Mouse (Mus musculus): ENCODE measurements around the gene Copg1. TPM values are rescaled to one million over a fixed set of nuclear protein-coding genes. Genes with fewer than 3 reads are reported as not detected.
A peak's percentile ranks its signal among the peaks of the same experiment; 100 is the strongest.
"Not testable (repeated sequence)": the region's sequence is repeated elsewhere in the genome, so short reads cannot be mapped to it uniquely, and the experiment has no call there.

Copg1 gene
- total RNA-seq, 2 experiments from 2014 or later = 86.8 to 90.0 TPM

DNA sequence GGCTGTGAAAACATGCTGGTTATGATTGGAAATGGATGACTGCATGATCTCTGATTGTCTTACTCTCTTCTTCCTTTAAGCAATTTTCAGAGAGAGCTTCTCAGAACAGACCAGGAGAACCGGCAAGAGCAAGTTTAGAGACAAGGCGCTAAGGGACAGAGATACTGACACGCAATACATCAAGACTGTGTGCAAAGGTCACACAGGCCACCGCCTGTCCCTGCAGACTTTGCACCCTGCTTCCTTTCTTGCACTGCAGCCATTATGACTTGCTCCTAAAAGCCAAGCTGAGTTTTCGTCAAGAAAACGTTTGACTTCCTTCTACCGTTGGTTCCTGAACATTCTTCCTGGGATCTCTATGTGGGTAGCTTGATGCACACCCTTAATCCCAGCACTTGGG lies 12.1 kb upstream of the Copg1 start:
- DNase-seq = no peak

DNA sequence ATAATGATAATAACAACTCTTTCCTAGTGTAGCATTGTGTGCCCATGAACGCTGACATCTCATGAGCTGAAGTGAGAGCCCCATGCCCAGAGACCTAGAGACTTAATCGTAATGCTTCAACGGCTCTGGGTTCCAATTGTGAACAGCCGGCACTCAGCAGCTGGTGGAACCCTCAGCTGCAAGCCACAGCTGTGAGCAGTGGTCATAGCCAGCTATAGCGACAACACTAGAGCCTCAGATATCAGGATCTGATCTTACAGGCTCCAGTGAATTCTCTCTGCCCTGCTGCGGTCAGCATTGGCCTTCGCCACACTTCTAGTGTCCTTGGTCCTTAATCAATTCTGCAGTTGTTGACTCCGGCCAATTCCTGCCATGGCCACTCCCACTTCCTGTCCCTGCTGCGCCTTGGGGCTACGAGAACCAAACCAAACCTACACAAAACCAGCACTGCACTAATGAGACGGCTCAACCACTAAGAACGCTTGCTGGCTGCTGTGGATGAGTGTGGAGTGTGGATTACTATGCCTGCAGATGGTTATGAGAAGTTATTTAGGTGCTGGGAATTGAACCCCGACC lies 11.5 kb upstream of the Copg1 start:
- peak; percentile 52 for DNase-seq

DNA sequence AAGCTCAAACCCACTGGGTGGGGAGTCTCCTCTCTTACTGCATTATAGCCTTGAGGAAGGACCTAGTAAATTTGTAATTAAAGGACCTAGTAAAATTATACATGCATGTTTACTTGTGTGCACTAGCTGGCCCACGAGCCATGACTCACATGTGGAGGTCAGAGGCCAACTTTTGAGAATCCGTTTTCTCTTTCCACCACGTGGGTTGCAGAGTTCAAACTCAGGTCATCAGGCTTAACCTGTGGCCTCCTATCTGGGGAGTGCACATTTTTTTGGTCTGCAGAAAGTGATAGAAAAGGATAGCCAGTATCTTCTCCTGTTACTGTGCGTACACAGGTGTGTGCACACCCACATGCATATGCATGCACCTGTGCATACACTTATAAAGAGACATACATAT lies 8.6 kb upstream of the Copg1 start:
- DNase-seq = no peak

DNA sequence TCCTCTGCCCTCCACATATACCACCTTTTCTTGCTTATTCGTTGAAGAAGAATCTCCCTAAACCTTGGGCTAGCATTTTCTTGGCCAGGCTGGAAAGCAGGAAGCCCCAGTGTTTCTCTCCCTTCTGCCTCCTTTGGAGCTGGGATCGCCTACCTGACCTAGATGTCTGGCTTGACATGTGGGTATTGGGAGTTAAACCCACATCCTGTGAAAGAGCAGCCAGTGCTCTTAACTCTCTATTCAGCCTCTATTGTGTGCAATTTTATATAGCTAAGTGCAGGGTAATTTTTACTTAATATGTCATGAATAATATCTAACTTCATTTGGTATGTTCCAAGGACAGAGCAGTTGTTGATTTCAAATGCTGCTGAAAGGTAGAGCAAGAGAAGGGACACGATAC lies 8.0 kb upstream of the Copg1 start:
- no peak for DNase-seq

DNA sequence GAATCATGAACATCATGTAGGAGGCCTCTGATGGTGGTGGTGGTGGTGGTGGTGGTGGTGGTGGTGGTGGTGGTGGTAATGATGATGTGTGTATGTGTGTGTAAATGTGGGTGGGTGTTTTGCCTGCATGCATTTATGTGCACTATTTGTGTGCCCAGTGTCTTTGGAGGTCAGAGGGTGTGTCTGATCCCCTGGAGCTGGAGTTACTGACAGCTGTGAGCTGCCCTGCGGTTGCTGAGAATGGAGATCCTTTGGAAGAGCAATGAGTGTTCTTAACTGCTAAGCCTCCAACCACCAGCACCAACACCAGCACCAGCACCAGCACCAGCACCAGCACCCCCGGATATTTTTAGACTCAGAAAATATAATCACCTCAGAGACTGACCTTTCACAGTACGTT lies 5.4 kb upstream of the Copg1 start:
- DNase-seq = no peak

DNA sequence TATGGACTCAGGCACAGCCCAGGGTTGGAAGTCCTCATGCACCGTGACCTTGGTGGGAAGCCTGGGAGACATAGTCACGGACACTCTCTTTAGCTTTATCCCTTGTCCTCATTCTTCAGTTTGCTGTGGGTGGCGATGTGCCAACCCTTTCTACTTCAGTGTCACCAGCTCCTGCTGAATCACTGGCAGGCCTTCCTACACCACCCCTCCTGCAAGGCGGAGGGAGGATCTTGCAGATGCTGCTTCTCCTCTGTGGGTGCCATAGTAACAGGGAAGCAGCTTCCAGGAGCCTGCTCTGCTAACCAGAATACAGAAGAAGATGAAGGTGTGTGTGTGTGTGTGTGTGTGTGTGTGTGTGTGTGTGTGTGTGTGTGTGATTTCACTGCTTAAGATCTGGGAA lies 4.8 kb upstream of the Copg1 start:
- no peak for DNase-seq

DNA sequence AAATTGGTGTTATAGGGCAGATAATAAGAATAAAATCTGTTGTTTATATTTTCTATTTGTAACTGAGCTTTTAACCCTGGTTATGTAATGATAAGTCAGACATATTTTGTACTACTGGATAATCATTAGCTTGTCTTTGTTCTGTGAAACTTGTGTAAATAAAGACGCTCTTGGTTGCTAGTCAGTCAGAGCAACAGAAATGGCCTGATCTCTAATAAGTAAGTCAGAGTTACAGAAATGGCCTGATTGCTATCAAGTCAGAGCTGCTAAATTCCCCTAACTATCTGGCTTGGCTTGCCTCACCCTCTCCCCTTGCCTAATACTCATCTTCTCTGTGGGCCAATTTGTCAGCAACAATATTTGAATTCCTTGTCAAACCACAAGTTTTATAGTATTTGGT lies 893 bp upstream of the Copg1 start:
- no peak for DNase-seq

DNA sequence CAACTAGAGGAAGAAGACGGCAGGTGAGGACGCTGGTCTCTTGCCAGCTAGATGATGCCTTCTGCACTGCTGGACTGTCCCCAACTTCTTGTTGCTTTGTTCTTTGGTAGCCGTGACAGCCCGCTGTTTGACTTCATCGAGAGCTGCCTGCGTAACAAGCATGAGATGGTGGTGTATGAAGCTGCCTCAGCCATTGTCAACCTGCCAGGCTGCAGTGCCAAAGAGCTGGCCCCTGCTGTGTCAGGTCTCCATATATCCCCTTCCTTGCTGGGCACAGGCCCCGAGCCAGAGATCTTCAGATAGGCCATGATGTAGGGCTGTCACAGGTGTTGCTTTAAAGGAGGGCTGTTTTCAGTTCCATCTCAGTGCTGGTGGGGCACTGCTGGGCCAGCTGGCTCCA lies 6.3 kb downstream of the Copg1 start:
- no peak for DNase-seq

DNA sequence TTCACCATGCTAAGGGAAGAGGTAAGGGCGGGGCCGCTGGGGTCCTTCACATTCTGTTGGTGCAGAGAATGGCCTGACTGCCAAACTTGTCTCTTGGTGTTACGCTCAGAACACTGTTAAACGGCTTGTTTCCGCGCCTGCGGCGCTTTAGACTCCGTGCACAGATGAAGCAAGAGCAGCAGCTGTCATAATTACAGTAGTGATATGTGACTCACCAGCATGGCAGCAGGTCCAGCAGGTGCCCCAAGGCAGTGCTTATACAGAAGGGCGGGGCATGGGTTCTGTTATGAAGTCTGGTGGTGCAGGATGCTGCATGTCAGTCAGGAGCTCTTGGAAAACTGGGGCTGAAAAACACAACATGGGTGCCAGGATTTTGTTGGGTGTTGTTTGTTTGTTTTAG lies 10.4 kb downstream of the Copg1 start:
- DNase-seq = no peak

DNA sequence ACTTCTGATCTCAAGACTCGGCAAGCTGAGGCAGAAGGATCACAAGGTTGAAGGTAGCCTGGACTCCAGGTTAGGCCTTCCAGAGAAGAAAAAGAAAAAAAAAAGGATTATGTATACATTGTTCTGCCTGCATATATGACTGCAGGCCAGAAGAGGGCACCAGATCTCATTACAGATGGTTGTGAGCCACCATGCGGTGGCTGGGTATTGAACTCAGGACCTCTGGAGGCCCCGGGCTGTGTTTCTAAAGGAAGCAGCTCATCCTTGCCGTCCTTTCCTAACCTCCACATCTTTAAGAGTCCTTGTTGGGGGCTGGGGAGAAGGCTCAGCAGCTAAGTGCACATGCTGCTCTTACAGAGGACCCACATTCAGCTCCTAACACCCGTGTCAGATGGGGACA lies 19.0 kb downstream of the Copg1 start:
- no peak for DNase-seq

DNA sequence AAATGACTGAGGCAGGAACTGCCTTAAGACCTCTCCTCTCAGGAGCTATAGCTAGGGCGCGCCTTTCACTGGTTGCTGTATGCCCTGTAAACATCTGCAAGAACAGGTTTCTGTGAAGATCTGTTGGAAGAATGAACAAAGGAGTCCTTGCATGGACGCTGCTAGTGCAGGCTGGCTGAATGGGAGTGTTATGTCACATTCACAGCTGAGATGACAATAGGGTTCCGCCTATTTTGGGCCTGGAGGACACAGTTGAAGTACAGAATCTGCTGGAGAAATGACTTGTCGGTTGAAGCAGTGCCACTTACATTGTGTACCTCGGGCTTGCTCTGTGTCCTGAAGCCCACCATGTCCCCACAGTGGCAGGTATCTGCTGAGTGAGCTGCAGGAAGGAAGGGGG lies 21.6 kb downstream of the Copg1 start:
- DNase-seq = no peak

DNA sequence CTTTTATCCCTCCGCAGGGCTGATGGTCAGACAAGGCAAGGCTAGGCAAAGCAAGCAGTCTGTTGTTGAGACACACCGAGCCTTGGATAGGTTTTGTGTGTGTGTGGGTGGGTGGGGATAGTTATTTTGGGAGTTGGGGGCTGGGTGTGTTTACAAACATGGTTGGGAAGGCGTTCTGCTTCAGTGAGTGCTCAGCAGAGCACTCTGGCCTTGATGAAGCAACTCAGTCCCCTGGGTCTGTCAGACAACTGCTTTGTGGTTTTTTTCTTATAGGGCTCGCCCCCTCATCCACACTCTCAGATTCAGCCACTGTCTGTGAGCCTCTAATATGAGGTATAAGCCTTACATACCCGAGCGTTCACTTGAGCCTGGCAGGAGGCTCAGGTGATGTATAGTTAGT lies 23.9 kb downstream of the Copg1 start:
- DNase-seq = no peak

DNA sequence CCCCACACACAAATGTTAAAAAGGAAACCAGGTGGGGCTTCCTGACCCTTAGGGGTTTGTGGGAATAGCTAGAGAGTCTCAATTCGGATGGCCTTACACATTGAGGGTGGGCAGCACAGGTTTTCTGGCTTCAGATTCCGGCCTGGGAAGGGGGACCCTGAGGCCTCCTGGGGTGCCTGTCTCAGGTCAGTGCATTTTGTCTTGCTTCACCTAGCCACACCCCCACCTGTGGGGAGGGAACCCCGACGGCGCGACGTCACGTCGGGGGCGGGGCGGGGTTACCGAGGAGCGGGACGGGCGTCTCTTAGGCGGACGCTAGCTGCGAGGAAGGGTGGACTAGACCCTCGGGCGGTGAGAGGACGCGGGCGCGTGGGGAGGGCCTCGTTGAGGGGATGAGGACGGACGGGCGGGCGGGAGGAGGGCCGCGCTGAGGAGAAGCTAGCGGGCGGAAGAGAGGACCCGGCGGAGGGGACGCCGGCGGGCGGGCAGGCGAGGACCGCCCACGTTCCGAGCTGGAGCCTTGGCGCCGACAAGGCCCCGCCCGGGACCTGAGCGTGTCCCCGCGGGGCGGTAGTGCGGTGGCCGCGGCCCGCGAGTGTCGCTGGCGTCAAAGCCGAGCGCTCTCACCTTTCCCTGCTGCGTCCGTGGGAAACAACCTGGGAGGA lies 26.2 kb downstream of the Copg1 start, which contains the start of gene Hmces:
Hmces (plus strand) TSS at position 275 of the 665 bp plus-strand sequence.
- DNase-seq = peak; percentile 73

DNA sequence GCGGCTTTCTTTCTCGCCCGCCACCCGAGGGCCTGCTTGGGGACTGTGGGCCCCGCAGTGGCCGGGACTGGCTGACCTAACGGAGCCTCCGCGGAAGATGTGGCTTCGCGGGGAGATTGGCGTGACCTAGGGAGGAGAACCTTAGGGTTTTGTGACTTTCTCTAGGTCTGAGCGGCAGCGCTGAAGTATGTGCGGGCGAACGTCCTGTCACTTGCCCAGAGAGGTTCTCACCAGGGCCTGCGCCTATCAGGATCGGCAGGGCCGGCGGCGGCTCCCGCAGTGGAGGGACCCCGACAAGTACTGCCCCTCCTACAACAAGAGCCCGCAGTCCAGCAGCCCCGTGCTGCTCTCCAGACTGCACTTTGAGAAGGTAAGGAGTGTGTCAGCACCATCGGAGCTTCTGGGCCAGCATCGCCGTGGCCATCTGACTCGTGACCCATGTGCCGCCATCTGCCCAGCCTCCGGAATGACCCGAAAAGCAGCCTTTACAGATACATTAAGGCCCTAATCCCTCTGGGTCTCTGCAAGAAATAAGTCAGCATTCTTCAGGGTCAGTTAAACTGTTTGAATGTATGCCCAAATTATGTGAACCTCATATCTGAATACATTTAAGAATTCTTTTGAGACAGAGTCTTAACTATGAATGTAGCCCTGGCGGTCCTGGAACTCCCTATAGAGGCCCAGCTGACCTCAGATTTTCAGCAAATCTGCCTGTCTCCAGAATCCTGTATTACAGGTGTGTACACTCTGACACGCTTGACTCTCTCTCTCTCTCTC lies 26.9 kb downstream of the Copg1 start:
- DNase-seq = peak; percentile 64

DNA sequence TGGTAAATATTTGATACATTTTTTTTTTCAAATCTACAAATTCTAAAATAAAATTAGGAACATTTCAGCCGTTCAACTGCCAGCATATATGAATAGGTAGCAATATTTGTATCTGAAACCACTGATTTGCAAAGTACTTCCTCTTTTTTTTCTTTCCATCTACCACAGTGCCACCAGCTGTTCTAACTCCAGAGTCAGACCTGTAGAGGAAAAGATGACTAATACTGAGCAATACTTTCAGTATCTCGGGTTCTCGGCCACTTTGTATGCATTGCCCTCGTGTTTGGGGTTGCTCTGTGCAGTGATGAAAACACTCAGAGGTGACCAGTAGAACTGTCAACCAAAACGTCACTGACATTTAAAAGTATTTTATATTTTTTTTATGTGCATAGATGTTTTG lies 28.3 kb downstream of the Copg1 start:
- no peak for DNase-seq

DNA sequence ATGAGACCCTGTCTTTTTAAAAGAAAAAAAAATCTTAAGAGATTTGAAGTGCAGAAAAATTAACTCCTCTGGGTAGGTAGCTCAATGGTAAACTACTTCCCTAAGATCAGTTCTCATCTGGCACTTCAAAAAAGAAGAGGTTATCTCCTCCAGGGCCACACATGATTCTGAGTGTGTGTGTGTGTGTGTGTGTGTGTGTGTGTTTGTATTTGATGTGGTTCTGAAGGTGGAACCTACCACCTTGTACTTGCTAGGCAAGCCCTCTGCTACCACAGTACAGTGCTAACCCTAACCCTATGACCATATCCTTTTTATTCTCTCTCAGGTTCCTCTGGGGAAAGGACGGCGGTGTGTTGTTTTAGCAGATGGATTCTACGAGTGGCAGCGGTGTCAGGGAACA lies 33.6 kb downstream of the Copg1 start:
- no peak for DNase-seq

DNA sequence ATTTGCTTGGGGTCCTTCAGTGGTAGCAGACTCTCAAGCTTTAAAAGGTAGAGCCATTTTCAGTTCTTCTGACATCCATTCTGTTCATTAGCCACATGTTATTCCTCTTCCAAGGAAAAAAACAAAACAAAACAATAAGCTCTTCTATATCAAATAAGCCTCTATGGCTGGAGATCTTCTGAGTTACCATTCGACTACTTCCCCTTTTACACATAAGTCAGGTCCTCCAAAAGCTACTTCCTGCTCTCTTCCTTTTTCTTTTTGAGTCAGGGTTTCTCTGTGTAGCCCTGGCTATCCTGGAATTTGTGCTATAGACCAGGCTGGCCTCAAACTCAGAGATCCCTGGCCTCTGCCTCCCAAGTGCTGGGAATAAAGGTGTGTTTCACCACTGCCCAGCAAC lies 36.0 kb downstream of the Copg1 start:
- DNase-seq = no peak

DNA sequence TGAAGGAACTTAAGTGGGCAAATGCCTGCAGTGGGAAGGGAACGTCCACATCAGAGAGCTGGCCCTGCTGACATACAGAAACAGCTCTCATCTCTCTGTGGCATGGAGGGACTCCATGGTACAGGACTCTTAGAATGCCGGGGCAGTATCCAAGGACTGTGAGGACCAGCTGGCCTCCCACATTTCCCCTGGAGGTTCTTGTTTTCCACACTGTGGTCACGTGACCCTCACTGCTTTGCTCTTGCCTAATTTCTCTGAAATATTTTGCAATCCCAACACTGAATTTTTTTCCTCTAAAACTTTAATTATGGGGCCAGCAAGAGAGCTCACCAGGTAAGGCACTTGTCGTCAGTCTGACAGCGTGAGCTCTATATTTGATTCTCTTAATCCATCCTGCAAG lies 47.4 kb downstream of the Copg1 start:
- no peak for DNase-seq

DNA sequence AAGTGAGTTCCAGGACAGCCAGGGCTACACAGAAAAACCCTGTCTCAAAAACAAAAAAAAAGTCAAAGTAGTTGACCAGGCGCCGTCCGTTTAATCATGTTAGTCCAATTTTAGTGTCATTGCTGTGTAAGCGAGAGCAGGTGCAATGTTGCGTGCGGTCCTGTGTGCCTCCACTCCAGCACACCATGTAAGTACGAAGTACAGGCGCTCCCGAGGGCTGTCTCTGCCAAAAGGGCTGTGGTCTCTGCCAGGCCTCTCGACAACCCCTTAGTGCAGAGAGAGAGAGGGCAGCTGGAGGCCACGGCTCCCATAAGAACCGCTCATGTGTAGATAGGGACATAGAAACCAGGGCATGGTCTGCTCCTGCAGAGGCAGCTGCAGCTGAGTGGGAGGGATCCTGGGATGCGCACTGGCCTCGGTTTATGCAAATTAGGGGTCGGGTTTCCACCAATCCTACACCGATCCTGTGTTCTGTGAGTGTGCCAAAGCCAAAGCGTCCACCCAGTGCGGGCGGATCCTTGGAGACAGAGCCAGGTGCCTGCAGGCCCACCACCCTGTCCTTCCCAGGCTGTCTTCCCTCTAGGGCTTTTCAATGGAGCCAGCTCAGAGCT lies 49.7 kb downstream of the Copg1 start:
- DNase-seq = peak; percentile 65

DNA sequence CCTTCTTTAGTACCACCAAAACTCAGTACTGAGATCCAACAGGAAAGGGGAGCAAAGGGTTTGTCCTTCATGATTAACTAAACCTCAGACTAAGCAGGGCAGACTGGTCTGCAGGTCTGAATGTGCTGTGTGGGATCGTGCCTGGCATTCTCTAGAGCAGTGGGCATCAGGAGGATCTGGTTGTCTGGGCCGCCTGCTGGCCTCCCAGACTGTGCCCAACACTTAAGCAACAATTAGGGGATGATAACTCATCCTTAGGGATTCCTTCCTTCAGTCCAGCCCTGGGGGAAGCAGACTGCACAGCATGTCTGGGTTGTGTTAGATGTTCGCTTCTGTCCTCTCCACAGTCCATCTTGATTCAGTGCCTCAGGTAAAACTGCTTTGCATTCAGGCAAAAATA lies 51.3 kb downstream of the Copg1 start:
- no peak for DNase-seq

DNA sequence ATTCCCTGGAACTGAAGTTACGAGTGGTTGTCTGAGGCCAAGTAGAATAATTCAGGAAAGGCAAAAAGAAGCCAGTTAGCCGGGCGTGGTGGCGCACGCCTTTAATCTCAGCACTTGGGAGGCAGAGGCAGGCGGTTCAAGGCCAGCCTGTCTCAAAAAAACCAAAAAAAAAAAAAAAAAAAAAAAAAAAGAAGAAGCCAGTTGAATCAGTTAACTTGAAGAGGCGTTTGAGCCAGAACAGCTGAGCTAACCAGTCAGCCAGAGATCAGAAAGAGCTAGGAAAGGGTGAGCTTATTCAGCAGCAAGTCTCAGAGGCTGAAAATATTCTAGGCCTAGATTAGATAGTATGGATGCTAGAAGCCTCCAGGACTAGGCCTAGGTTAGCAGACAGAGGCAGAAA lies 54.6 kb downstream of the Copg1 start:
- no peak for DNase-seq

DNA sequence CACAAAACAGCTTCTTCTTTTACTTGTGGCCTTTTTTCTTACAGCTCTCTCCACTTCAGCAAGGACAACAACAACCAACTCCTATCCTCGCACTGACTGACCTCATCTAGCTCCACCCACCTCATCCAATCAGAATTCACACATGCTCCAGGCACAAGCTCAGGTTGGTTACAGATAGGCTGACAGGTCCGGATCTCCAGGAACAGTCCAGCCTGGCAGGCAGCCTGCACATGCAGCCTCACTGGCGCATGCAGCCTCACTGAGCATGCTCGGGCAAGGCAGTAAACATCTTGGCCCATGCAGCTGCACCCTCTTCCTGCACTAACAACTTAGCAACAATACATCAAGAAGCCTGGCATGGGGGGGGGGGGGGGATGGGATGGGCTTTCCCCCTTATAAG lies 74.8 kb downstream of the Copg1 start:
- DNase-seq = not testable (repeated sequence)

All from heart, postnatal 4 days (tissue).